Mouse (Mus musculus) midbrain, embryonic 16.5 days (tissue): ENCODE data around the gene Ccdc54. TPM values are rescaled to one million over a fixed set of nuclear protein-coding genes. Genes with fewer than 3 reads are reported as not detected.

Experiments
- ATAC-seq: fragments of 200-750 bp; cut with Nextera tagmentation; 2 replicates; pipeline ENCODE4 v1.8.0; 2017; ENCODE audit warnings: moderate TSS enrichment
- H3K27ac ChIP-seq: fragments of 300-500 bp; sonication (generic); 2 replicates; pipeline ENCODE4 v1.5.1; 2014; ENCODE audit warnings: mild to moderate bottlenecking, low read length, mixed read lengths
- H3K27me3 ChIP-seq: fragments of 300-500 bp; sonication (generic); 2 replicates; pipeline ENCODE4 v1.6.1; 2014; ENCODE audit warnings: low read depth, low read length, mixed read lengths; ENCODE audit not compliant: control insufficient read depth, insufficient read depth
- H3K36me3 ChIP-seq: fragments of 300-500 bp; sonication (generic); 2 replicates; pipeline ENCODE4 v1.6.1; 2014; ENCODE audit warnings: mild to moderate bottlenecking, low read length, moderate library complexity, mixed read lengths; ENCODE audit not compliant: control insufficient read depth, insufficient read depth
- H3K4me1 ChIP-seq: fragments of 300-500 bp; sonication (generic); 2 replicates; pipeline ENCODE4 v1.6.1; 2014; ENCODE audit warnings: mild to moderate bottlenecking, low read length, mixed read lengths; ENCODE audit not compliant: control insufficient read depth, insufficient read depth
- H3K4me2 ChIP-seq: fragments of 300-500 bp; sonication (generic); 2 replicates; pipeline ENCODE4 v1.6.1; 2014; ENCODE audit warnings: mild to moderate bottlenecking, low read length, mixed read lengths
- H3K4me3 ChIP-seq: fragments of 300-500 bp; sonication (generic); 2 replicates; pipeline ENCODE4 v1.5.1; 2014; ENCODE audit warnings: low read depth, mild to moderate bottlenecking, low read length, moderate library complexity, mixed read lengths
- H3K9ac ChIP-seq: fragments of 300-500 bp; sonication (generic); 2 replicates; pipeline ENCODE4 v1.6.1; 2014; ENCODE audit warnings: low read depth, low read length, mixed read lengths
- H3K9me3 ChIP-seq: fragments of 300-500 bp; sonication (generic); replicated peaks from 2 replicates; pipeline ENCODE4 v1.6.1; 2014; ENCODE audit warnings: mild to moderate bottlenecking, low read length, mixed read lengths; ENCODE audit not compliant: control insufficient read depth, poor library complexity, severe bottlenecking
- WGBS: fragments of 180-500 bp; shearing (Covaris S2); extraction: QIAGEN DNeasy Blood & Tissue Kit; methylation state at CpG from one replicate; pipeline ENCODE4 v1.1.7; 2014; 5-methylcytosine and 5-hydroxymethylcytosine counted together
- polyA plus RNA-seq: library from polyadenylated mRNA; unstranded; fragments of >200 nt; fragmentation: Nextera tagmentation; extraction: Ambion mirVana; gene quantifications from 2 replicates; pipeline ENCODE4 v1.2.1, GENCODE M21; 2015

The Ccdc54 gene
- polyA plus RNA-seq, 1 experiment from 2014 or later = not detected

GRCm38 (mm10) chr16:50596679-50597078 is 5.7 kb upstream of the Ccdc54 start:
- no peak overlapping the region for H3K27ac ChIP-seq
- H3K9me3 ChIP-seq = no peaks in the 10 kb centered on the region
- no peaks in the 10 kb centered on the region for H3K4me1 ChIP-seq
- H3K27me3 ChIP-seq = no peaks in the 10 kb centered on the region; the same call in 1 of the 2 replicates
- no peak for ATAC-seq
- no peak overlapping the region for H3K9ac ChIP-seq
- no peaks in the 10 kb centered on the region for H3K36me3 ChIP-seq
- H3K4me3 ChIP-seq = no peak overlapping the region
- 77% methylated on average over 6 of the region's 6 CpGs for WGBS
- no peak overlapping the region for H3K4me2 ChIP-seq

GRCm38 (mm10) chr16:50596171-50596570 is 5.2 kb upstream of the Ccdc54 start:
- no peak overlapping the region for H3K27ac ChIP-seq
- H3K27me3 ChIP-seq = no peaks in the 10 kb centered on the region
- no peaks in the 10 kb centered on the region for H3K36me3 ChIP-seq
- ATAC-seq = no peak; the same call in 1 of the 2 replicates
- no peaks in the 10 kb centered on the region for H3K4me1 ChIP-seq
- H3K9ac ChIP-seq = no peak overlapping the region
- H3K4me3 ChIP-seq = no peak overlapping the region
- H3K4me2 ChIP-seq = no peak overlapping the region
- no peaks in the 10 kb centered on the region for H3K9me3 ChIP-seq
- WGBS = 61% methylated on average over 4 of the region's 4 CpGs

GRCm38 (mm10) chr16:50594876-50595275 is 3.9 kb upstream of the Ccdc54 start:
- no peak for ATAC-seq
- no peak overlapping the region for H3K9ac ChIP-seq
- H3K9me3 ChIP-seq = no peaks in the 10 kb centered on the region
- H3K4me1 ChIP-seq = no peaks in the 10 kb centered on the region
- no peaks in the 10 kb centered on the region for H3K27me3 ChIP-seq
- no peaks in the 10 kb centered on the region for H3K36me3 ChIP-seq
- 85% methylated on average over 1 of the region's 1 CpGs for WGBS
- H3K4me2 ChIP-seq = no peak overlapping the region
- no peak overlapping the region for H3K4me3 ChIP-seq
- H3K27ac ChIP-seq = no peak overlapping the region

- no peak overlapping the region for H3K4me3 ChIP-seq
- H3K36me3 ChIP-seq = no peaks in the 10 kb centered on the region
- WGBS = 89% methylated on average over 11 of the region's 11 CpGs
- H3K27me3 ChIP-seq = no peaks in the 10 kb centered on the region
- H3K4me1 ChIP-seq = no peaks in the 10 kb centered on the region
- no peak overlapping the region for H3K27ac ChIP-seq
- no peaks in the 10 kb centered on the region for H3K9me3 ChIP-seq
- no peak overlapping the region for H3K4me2 ChIP-seq
- no peak overlapping the region for H3K9ac ChIP-seq
- no peak for ATAC-seq
Measured at GRCm38 (mm10) chr16:50593361-50593760, 2.4 kb upstream of the Ccdc54 start.

GRCm38 (mm10) chr16:50589574-50590151 is 1.3 kb downstream of the Ccdc54 start:
- Histone ChIP-seq H3K27ac (no peak overlapping the region), H3K27me3 (no peaks in the 10 kb centered on the region), H3K9ac (no peak overlapping the region), H3K4me1 (no peaks in the 10 kb centered on the region), H3K4me3 (no peak overlapping the region), H3K9me3 (no peaks in the 10 kb centered on the region), H3K36me3 (no peaks in the 10 kb centered on the region), H3K4me2 (no peak overlapping the region)
- 90% methylated on average over 11 of the region's 11 CpGs for WGBS
- no peak for ATAC-seq

- Histone ChIP-seq H3K27ac (no peak overlapping the region), H3K9me3 (no peaks in the 10 kb centered on the region), H3K27me3 (no peaks in the 10 kb centered on the region), H3K4me1 (no peaks in the 10 kb centered on the region), H3K9ac (no peak overlapping the region), H3K4me3 (no peak overlapping the region), H3K36me3 (no peaks in the 10 kb centered on the region), H3K4me2 (no peak overlapping the region)
- WGBS = 100% methylated on average over 1 of the region's 1 CpGs
- no peak for ATAC-seq
Measured at GRCm38 (mm10) chr16:50588191-50588590, 2.8 kb downstream of the Ccdc54 start.

DNA sequence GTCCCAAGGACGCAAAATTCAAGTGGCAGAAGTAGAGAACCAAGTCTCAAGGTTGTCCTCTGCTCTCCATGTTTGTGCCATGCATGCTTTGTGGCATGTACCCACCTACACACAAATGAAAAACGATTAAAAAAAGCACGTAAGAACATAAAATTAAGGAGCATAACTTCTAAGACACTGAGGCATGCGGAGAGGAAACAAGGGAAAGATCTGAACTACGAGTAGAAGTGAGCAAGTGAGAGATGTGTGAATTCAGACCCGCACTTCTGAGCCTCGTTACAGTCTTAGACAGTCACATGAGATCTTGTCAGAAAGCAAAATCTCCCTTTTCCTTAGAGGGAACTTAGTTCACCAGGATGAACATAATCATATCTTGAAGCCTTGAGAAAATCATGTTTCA is 3.8 kb downstream of the Ccdc54 start:
- no peaks in the 10 kb centered on the region for H3K4me1 ChIP-seq
- no peak for ATAC-seq
- no peak overlapping the region for H3K27ac ChIP-seq
- no peaks in the 10 kb centered on the region for H3K27me3 ChIP-seq
- no peak overlapping the region for H3K9ac ChIP-seq
- 91% methylated on average over 7 of the region's 7 CpGs for WGBS
- no peak overlapping the region for H3K4me3 ChIP-seq
- H3K4me2 ChIP-seq = no peak overlapping the region
- no peaks in the 10 kb centered on the region for H3K36me3 ChIP-seq
- no peaks in the 10 kb centered on the region for H3K9me3 ChIP-seq

DNA sequence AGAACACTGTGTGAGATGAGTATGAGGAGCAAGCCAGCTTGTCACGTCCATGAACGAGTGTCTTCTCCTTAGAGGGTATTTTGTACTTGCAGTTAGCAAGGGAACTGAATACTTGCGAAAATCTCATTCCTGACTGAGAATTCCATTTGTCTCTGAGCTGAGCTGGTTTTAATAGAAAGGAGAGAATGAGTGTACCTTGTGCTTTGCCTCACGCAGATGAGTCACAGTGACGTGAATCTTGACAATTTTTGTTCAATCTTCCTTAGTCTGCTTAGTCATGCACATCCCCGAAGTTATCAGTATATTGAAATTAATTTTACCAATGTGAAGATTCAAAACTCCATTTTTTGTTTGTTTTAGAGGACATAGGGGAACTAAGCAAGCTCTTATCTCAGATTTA is 12.6 kb downstream of the Ccdc54 start:
- Histone ChIP-seq H3K4me1 (no peaks in the 10 kb centered on the region), H3K9ac (no peak overlapping the region), H3K9me3 (no peaks in the 10 kb centered on the region), H3K4me2 (no peak overlapping the region), H3K27me3 (no peaks in the 10 kb centered on the region), H3K36me3 (no peaks in the 10 kb centered on the region), H3K4me3 (no peak overlapping the region), H3K27ac (no peak overlapping the region)
- no peak for ATAC-seq
- WGBS = 79% methylated on average over 6 of the region's 6 CpGs

DNA sequence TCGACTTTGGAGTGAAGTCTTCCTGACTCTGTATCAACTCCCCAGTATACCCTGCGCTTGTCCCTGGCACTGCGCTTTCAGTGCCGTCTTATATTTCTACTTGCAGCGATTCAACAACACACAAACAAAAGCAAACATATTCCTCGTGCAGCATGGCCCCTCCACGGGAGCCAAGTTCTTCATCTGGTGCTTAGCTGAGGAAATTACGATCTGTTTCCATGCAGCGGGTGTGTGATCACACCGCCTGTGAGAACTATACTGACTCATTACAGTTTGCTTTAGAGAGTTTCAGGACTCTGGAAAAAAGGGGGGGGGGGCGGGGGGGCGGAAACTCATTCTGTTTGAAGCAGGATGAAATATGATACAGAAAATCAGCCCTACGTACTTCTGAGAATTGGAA is 18.4 kb downstream of the Ccdc54 start:
- no peaks in the 10 kb centered on the region for H3K27me3 ChIP-seq
- 83% methylated on average over 13 of the region's 13 CpGs for WGBS
- ATAC-seq = no peak
- no peak overlapping the region for H3K4me2 ChIP-seq
- H3K9me3 ChIP-seq = no peaks in the 10 kb centered on the region
- no peaks in the 10 kb centered on the region for H3K36me3 ChIP-seq
- no peak overlapping the region for H3K27ac ChIP-seq
- H3K9ac ChIP-seq = no peak overlapping the region
- no peaks in the 10 kb centered on the region for H3K4me1 ChIP-seq
- H3K4me3 ChIP-seq = no peak overlapping the region
